Mouse (Mus musculus): ENCODE data around the gene Per2. TPM values are rescaled to one million over a fixed set of nuclear protein-coding genes. Genes with fewer than 3 reads are reported as not detected.

Per2 gene
- polyA plus RNA-seq, 1 experiment from 2014 or later: 2.4 TPM

- DNase-seq (ENCODE audit: low spot score): peak; percentile 86
- Histone ChIP-seq H3K27me3 (ENCODE audit: control insufficient read depth, insufficient read depth, low read length) (no peaks in the 10 kb centered on the region), H3K4me2 (replicated peaks; ENCODE audit: low read depth) (no peak overlapping the region), H3K27ac (replicated peaks) (no peak overlapping the region), H3K4me3 (ENCODE audit: low read depth, low read length) (no peak overlapping the region), H3K9me3 (ENCODE audit: control insufficient read depth, low read length) (no peaks in the 10 kb centered on the region), H3K9ac (ENCODE audit: low read length) (no peak overlapping the region), H3K4me1 (replicated peaks; ENCODE audit: control insufficient read depth, insufficient read depth) (no peaks in the 10 kb centered on the region), H3K36me3 (ENCODE audit: control insufficient read depth, insufficient read depth, low read length) (peaks cover 35% of the 10 kb centered on the region)
- peak; percentile 77 for ATAC-seq (ENCODE audit: low FRiP score, low TSS enrichment)
- TF ChIP-seq CTCF (IDR thresholded peaks at IDR 0.05; ENCODE audit: low read depth) (peak; percentile 98), EP300 (optimal IDR thresholded peaks at IDR 0.05) (no peak)
- 13% methylated on average over 4 of the region's 4 CpGs for WGBS
Measured at GRCm38 (mm10) chr1:91428614-91429013, 30.5 kb downstream of the Per2 start.

GRCm38 (mm10) chr1:91426397-91426796 lies 32.7 kb downstream of the Per2 start:
- H3K4me1 ChIP-seq (replicated peaks; ENCODE audit: control insufficient read depth, insufficient read depth): no peaks in the 10 kb centered on the region
- DNase-seq (ENCODE audit: low spot score) (no peak), ATAC-seq (ENCODE audit: low FRiP score, low TSS enrichment) (no peak)
- no peak overlapping the region for H3K9ac ChIP-seq (ENCODE audit: low read length)
- H3K36me3 ChIP-seq (ENCODE audit: control insufficient read depth, insufficient read depth, low read length): peaks cover 26% of the 10 kb centered on the region
- no peak overlapping the region for H3K4me3 ChIP-seq (ENCODE audit: low read depth, low read length)
- no peak overlapping the region for H3K27ac ChIP-seq (replicated peaks)
- 72% methylated on average over 9 of the region's 9 CpGs for WGBS
- TF ChIP-seq EP300 (optimal IDR thresholded peaks at IDR 0.05) (no peak), CTCF (IDR thresholded peaks at IDR 0.05; ENCODE audit: low read depth) (no peak)
- no peaks in the 10 kb centered on the region for H3K27me3 ChIP-seq (ENCODE audit: control insufficient read depth, insufficient read depth, low read length)
- no peaks in the 10 kb centered on the region for H3K9me3 ChIP-seq (ENCODE audit: control insufficient read depth, low read length)
- no peak overlapping the region for H3K4me2 ChIP-seq (replicated peaks; ENCODE audit: low read depth)

- Histone ChIP-seq H3K27ac (replicated peaks) (no peak overlapping the region), H3K4me2 (replicated peaks; ENCODE audit: low read depth) (no peak overlapping the region), H3K4me1 (replicated peaks; ENCODE audit: control insufficient read depth, insufficient read depth) (no peaks in the 10 kb centered on the region), H3K27me3 (ENCODE audit: control insufficient read depth, insufficient read depth, low read length) (no peaks in the 10 kb centered on the region), H3K9me3 (ENCODE audit: control insufficient read depth, low read length) (no peaks in the 10 kb centered on the region), H3K36me3 (ENCODE audit: control insufficient read depth, insufficient read depth, low read length) (peaks cover 23% of the 10 kb centered on the region), H3K4me3 (ENCODE audit: low read depth, low read length) (no peak overlapping the region), H3K9ac (ENCODE audit: low read length) (no peak overlapping the region)
- TF ChIP-seq CTCF (IDR thresholded peaks at IDR 0.05; ENCODE audit: low read depth) (no peak), EP300 (optimal IDR thresholded peaks at IDR 0.05) (no peak)
- DNase-seq (ENCODE audit: low spot score) (no peak), ATAC-seq (ENCODE audit: low FRiP score, low TSS enrichment) (no peak)
- WGBS: 89% methylated on average over 8 of the region's 8 CpGs
Measured at GRCm38 (mm10) chr1:91420601-91421065, 38.5 kb downstream of the Per2 start.

GRCm38 (mm10) chr1:91419862-91420600 lies 39.1 kb downstream of the Per2 start:
- TF ChIP-seq EP300 (optimal IDR thresholded peaks at IDR 0.05): no peak
- TF ChIP-seq CTCF (IDR thresholded peaks at IDR 0.05; ENCODE audit: low read depth): no peak
- Histone ChIP-seq H3K4me1 (replicated peaks; ENCODE audit: control insufficient read depth, insufficient read depth) (0 out of 2 replicates have a peak, but pooled peaks cover 2% of the 10 kb centered on the region), H3K9ac (ENCODE audit: low read length) (no peak overlapping the region), H3K4me2 (replicated peaks; ENCODE audit: low read depth) (no peak overlapping the region), H3K27me3 (ENCODE audit: control insufficient read depth, insufficient read depth, low read length) (no peaks in the 10 kb centered on the region), H3K36me3 (ENCODE audit: control insufficient read depth, insufficient read depth, low read length) (peaks cover 21% of the 10 kb centered on the region), H3K27ac (replicated peaks) (no peak overlapping the region), H3K4me3 (ENCODE audit: low read depth, low read length) (no peak overlapping the region), H3K9me3 (ENCODE audit: control insufficient read depth, low read length) (no peaks in the 10 kb centered on the region)
- ATAC-seq (ENCODE audit: low FRiP score, low TSS enrichment): peak; percentile 40; the same call in 1 of the 2 replicates
- DNase-seq (ENCODE audit: low spot score): no peak
- 70% methylated on average over 10 of the region's 10 CpGs for WGBS

GRCm38 (mm10) chr1:91417991-91418390 lies 41.1 kb downstream of the Per2 start:
- Histone ChIP-seq H3K9me3 (ENCODE audit: control insufficient read depth, low read length) (no peaks in the 10 kb centered on the region), H3K4me3 (ENCODE audit: low read depth, low read length) (no peak overlapping the region), H3K27ac (replicated peaks) (no peak overlapping the region), H3K36me3 (ENCODE audit: control insufficient read depth, insufficient read depth, low read length) (peaks cover 10% of the 10 kb centered on the region), H3K9ac (ENCODE audit: low read length) (no peak overlapping the region), H3K4me2 (replicated peaks; ENCODE audit: low read depth) (no peak overlapping the region), H3K27me3 (ENCODE audit: control insufficient read depth, insufficient read depth, low read length) (no peaks in the 10 kb centered on the region), H3K4me1 (replicated peaks; ENCODE audit: control insufficient read depth, insufficient read depth) (peaks cover 6% of the 10 kb centered on the region; the same call in 1 of the 2 replicates)
- ATAC-seq (ENCODE audit: low FRiP score, low TSS enrichment): no peak
- no peak for DNase-seq (ENCODE audit: low spot score)
- 60% methylated on average over 1 of the region's 1 CpGs for WGBS
- no peak for TF ChIP-seq CTCF (IDR thresholded peaks at IDR 0.05; ENCODE audit: low read depth)
- TF ChIP-seq EP300 (optimal IDR thresholded peaks at IDR 0.05): no peak

- 74% methylated on average over 5 of the region's 5 CpGs for WGBS
- Histone ChIP-seq H3K27ac (replicated peaks) (peak overlapping the region; percentile 30; the same call in 1 of the 2 replicates), H3K4me3 (ENCODE audit: low read depth, low read length) (no peak overlapping the region), H3K4me2 (replicated peaks; ENCODE audit: low read depth) (no peak overlapping the region), H3K4me1 (replicated peaks; ENCODE audit: control insufficient read depth, insufficient read depth) (peaks cover 11% of the 10 kb centered on the region), H3K36me3 (ENCODE audit: control insufficient read depth, insufficient read depth, low read length) (peaks cover 5% of the 10 kb centered on the region), H3K9me3 (ENCODE audit: control insufficient read depth, low read length) (no peaks in the 10 kb centered on the region), H3K27me3 (ENCODE audit: control insufficient read depth, insufficient read depth, low read length) (no peaks in the 10 kb centered on the region), H3K9ac (ENCODE audit: low read length) (0 out of 2 replicates have a peak overlapping the region, but pooled peaks have one; percentile 27)
- no peak for TF ChIP-seq CTCF (IDR thresholded peaks at IDR 0.05; ENCODE audit: low read depth)
- no peak for TF ChIP-seq EP300 (optimal IDR thresholded peaks at IDR 0.05)
- no peak for DNase-seq (ENCODE audit: low spot score)
- ATAC-seq (ENCODE audit: low FRiP score, low TSS enrichment): no peak
Measured at GRCm38 (mm10) chr1:91415311-91415710, 43.8 kb downstream of the Per2 start.
